Mouse (Mus musculus): ENCODE measurements around the gene Nfib. TPM values are rescaled to one million over a fixed set of nuclear protein-coding genes. Genes with fewer than 3 reads are reported as not detected.

Gene Nfib
- total and polyA plus RNA-seq, 3 experiments: 32.1 to 121 (median 118) TPM

GRCm38 (mm10) chr4:82349006-82349405 lies 356.5 kb downstream of the Nfib start:
- intact Hi-C loops (cut with DNase I): no loop called here
- Histone ChIP-seq H3K4me3 (no peak overlapping the region), H3K36me3 (ENCODE audit: control insufficient read depth, insufficient read depth, low read length) (peaks cover 12% of the 10 kb centered on the region), H3K79me2 (replicated peaks; ENCODE audit: control insufficient read depth, insufficient read depth, low read length) (0 out of 2 replicates have a peak, but pooled peaks cover 1% of the 10 kb centered on the region), H3K9ac (ENCODE audit: low read depth, low read length) (no peak overlapping the region), H3K27ac (no peak overlapping the region), H3K4me1 (ENCODE audit: control insufficient read depth, insufficient read depth, low read length) (peaks cover 7% of the 10 kb centered on the region), H3K27me3 (ENCODE audit: control insufficient read depth, insufficient read depth, low read length) (no peaks in the 10 kb centered on the region)
- WGBS: 97% methylated on average over 1 of the region's 1 CpGs
- no peak for TF ChIP-seq EP300 (IDR thresholded peaks at IDR 0.05; ENCODE audit: insufficient read depth, low read depth, low read length)
- TF ChIP-seq CTCF (IDR thresholded peaks at IDR 0.05): no peak
- TF ChIP-seq POLR2A (IDR thresholded peaks at IDR 0.05; ENCODE audit: insufficient read depth, low read depth, low read length): no peak
- DNase-seq: no peak

- Histone ChIP-seq H3K4me1 (ENCODE audit: control insufficient read depth, insufficient read depth, low read length) (peaks cover 7% of the 10 kb centered on the region), H3K79me2 (replicated peaks; ENCODE audit: control insufficient read depth, insufficient read depth, low read length) (no peaks in the 10 kb centered on the region), H3K4me3 (no peak overlapping the region), H3K9ac (ENCODE audit: low read depth, low read length) (no peak overlapping the region), H3K27me3 (ENCODE audit: control insufficient read depth, insufficient read depth, low read length) (no peaks in the 10 kb centered on the region), H3K36me3 (ENCODE audit: control insufficient read depth, insufficient read depth, low read length) (peaks cover 13% of the 10 kb centered on the region), H3K27ac (peak overlapping the region; percentile 40)
- 0 out of 2 replicates have a peak, but pooled peaks have one; percentile 31 for TF ChIP-seq EP300 (IDR thresholded peaks at IDR 0.05; ENCODE audit: insufficient read depth, low read depth, low read length)
- no peak for TF ChIP-seq CTCF (IDR thresholded peaks at IDR 0.05)
- TF ChIP-seq POLR2A (IDR thresholded peaks at IDR 0.05; ENCODE audit: insufficient read depth, low read depth, low read length): no peak
- 16% methylated on average over 4 of the region's 4 CpGs for WGBS
- DNase-seq: peak; percentile 53 to 58
- intact Hi-C loops (cut with DNase I): no loop called here
Measured at GRCm38 (mm10) chr4:82344787-82345186, 360.8 kb downstream of the Nfib start.

DNA sequence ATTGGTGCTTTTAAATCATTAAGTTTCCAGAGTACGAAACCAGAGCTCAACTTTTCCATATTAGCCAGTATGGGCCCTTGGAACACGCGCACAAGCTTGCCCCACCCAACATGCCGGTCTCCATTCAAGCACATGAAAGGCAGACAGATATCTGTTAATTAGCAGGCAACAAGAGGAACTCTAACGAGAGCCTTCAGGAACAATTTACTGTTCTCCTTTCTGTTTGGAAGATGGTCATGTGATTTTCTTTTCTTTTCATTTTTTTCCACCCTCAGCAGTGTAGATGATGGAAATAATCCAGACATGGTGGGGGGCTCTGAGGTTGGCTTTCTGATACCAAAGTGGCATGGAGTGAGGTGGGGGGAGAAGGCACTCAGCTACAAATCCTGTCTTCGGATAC lies 361.3 kb downstream of the Nfib start:
- peaks cover 16% of the 10 kb centered on the region for H3K36me3 ChIP-seq (ENCODE audit: control insufficient read depth, insufficient read depth, low read length)
- DNase-seq: no peak
- intact Hi-C loops (cut with DNase I): no loop called here
- H3K4me1 ChIP-seq (ENCODE audit: control insufficient read depth, insufficient read depth, low read length): peaks cover 7% of the 10 kb centered on the region
- no peak overlapping the region for H3K4me3 ChIP-seq
- TF ChIP-seq EP300 (IDR thresholded peaks at IDR 0.05; ENCODE audit: insufficient read depth, low read depth, low read length): no peak
- TF ChIP-seq POLR2A (IDR thresholded peaks at IDR 0.05; ENCODE audit: insufficient read depth, low read depth, low read length): no peak
- no peak for TF ChIP-seq CTCF (IDR thresholded peaks at IDR 0.05)
- WGBS: 65% methylated on average over 6 of the region's 6 CpGs
- peak overlapping the region; percentile 40; the same call in 1 of the 2 replicates for H3K27ac ChIP-seq
- H3K9ac ChIP-seq (ENCODE audit: low read depth, low read length): no peak overlapping the region
- H3K27me3 ChIP-seq (ENCODE audit: control insufficient read depth, insufficient read depth, low read length): no peaks in the 10 kb centered on the region
- no peaks in the 10 kb centered on the region; the same call in 1 of the 2 replicates for H3K79me2 ChIP-seq (replicated peaks; ENCODE audit: control insufficient read depth, insufficient read depth, low read length)

- H3K79me2 ChIP-seq (replicated peaks; ENCODE audit: control insufficient read depth, insufficient read depth, low read length): no peaks in the 10 kb centered on the region; the same call in 1 of the 2 replicates
- no peaks in the 10 kb centered on the region for H3K27me3 ChIP-seq (ENCODE audit: control insufficient read depth, insufficient read depth, low read length)
- intact Hi-C loops (cut with DNase I): no loop called here
- no peak overlapping the region for H3K9ac ChIP-seq (ENCODE audit: low read depth, low read length)
- H3K4me3 ChIP-seq: no peak overlapping the region
- no peak for DNase-seq
- TF ChIP-seq POLR2A (IDR thresholded peaks at IDR 0.05; ENCODE audit: insufficient read depth, low read depth, low read length): no peak
- TF ChIP-seq CTCF (IDR thresholded peaks at IDR 0.05): no peak
- TF ChIP-seq EP300 (IDR thresholded peaks at IDR 0.05; ENCODE audit: insufficient read depth, low read depth, low read length): no peak
- peak overlapping the region; percentile 54 for H3K27ac ChIP-seq
- WGBS: 64% methylated on average over 6 of the region's 6 CpGs
- H3K36me3 ChIP-seq (ENCODE audit: control insufficient read depth, insufficient read depth, low read length): peaks cover 24% of the 10 kb centered on the region
- H3K4me1 ChIP-seq (ENCODE audit: control insufficient read depth, insufficient read depth, low read length): peaks cover 6% of the 10 kb centered on the region
Measured at GRCm38 (mm10) chr4:82338930-82339329, 366.6 kb downstream of the Nfib start.

GRCm38 (mm10) chr4:82338481-82338880 lies 367.1 kb downstream of the Nfib start:
- Histone ChIP-seq H3K9ac (ENCODE audit: low read depth, low read length) (no peak overlapping the region), H3K4me3 (no peak overlapping the region), H3K79me2 (replicated peaks; ENCODE audit: control insufficient read depth, insufficient read depth, low read length) (no peaks in the 10 kb centered on the region; the same call in 1 of the 2 replicates), H3K36me3 (ENCODE audit: control insufficient read depth, insufficient read depth, low read length) (peaks cover 23% of the 10 kb centered on the region), H3K27ac (peak overlapping the region; percentile 54), H3K27me3 (ENCODE audit: control insufficient read depth, insufficient read depth, low read length) (no peaks in the 10 kb centered on the region), H3K4me1 (ENCODE audit: control insufficient read depth, insufficient read depth, low read length) (peaks cover 6% of the 10 kb centered on the region)
- TF ChIP-seq CTCF (IDR thresholded peaks at IDR 0.05) (no peak), EP300 (IDR thresholded peaks at IDR 0.05; ENCODE audit: insufficient read depth, low read depth, low read length) (no peak), POLR2A (IDR thresholded peaks at IDR 0.05; ENCODE audit: insufficient read depth, low read depth, low read length) (no peak)
- DNase-seq: peak in 1 of 2 experiments; percentile 42
- intact Hi-C loops (cut with DNase I): no loop called here
- 10% methylated on average over 3 of the region's 3 CpGs for WGBS

- DNase-seq: no peak
- Histone ChIP-seq H3K27ac (no peak overlapping the region), H3K4me3 (no peak overlapping the region), H3K79me2 (replicated peaks; ENCODE audit: control insufficient read depth, insufficient read depth, low read length) (no peaks in the 10 kb centered on the region; the same call in 1 of the 2 replicates), H3K27me3 (ENCODE audit: control insufficient read depth, insufficient read depth, low read length) (no peaks in the 10 kb centered on the region), H3K36me3 (ENCODE audit: control insufficient read depth, insufficient read depth, low read length) (peaks cover 32% of the 10 kb centered on the region), H3K9ac (ENCODE audit: low read depth, low read length) (no peak overlapping the region), H3K4me1 (ENCODE audit: control insufficient read depth, insufficient read depth, low read length) (peaks cover 6% of the 10 kb centered on the region)
- intact Hi-C loops (cut with DNase I): no loop called here
- TF ChIP-seq EP300 (IDR thresholded peaks at IDR 0.05; ENCODE audit: insufficient read depth, low read depth, low read length): no peak
- TF ChIP-seq POLR2A (IDR thresholded peaks at IDR 0.05; ENCODE audit: insufficient read depth, low read depth, low read length): no peak
- no peak for TF ChIP-seq CTCF (IDR thresholded peaks at IDR 0.05)
- 81% methylated on average over 11 of the region's 11 CpGs for WGBS
Measured at GRCm38 (mm10) chr4:82336951-82337381, 368.6 kb downstream of the Nfib start.

Data from heart, adult 2 months (tissue).